Mouse (Mus musculus): ENCODE results near the gene Abtb2. TPM values are rescaled to one million over a fixed set of nuclear protein-coding genes. Genes with fewer than 3 reads are reported as not detected.

The Abtb2 gene
- polyA plus RNA-seq, 1 experiment from 2014 or later, result 12.8 TPM

DNA sequence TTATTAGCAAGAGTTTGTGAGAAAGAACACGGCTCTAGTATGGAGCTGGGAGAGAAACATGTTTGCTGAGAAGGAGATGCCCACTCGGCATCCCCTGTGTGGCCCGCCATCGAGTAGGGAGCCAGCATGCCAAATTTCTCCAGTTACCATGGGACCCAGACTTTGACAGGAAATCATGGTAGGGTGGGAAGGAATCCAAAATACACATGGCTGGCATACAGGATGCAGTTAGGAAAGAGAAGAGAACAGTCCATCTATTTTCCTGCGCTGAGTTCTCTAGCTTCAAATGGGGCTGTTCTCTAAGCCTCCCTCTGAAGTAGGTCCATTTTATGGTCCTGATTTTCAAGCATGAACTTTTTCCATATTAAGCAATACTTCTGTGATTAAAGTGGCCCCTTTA is 22.7 kb downstream of the Abtb2 start:
- H3K27ac ChIP-seq, result no peak overlapping the region
- WGBS, result 79% methylated on average over 5 of the region's 5 CpGs
- H3K4me2 ChIP-seq (replicated peaks), result no peak overlapping the region
- H3K36me3 ChIP-seq, result no peaks in the 10 kb centered on the region
- H3K4me1 ChIP-seq (replicated peaks), result peaks cover 16% of the 10 kb centered on the region
- no peak overlapping the region for H3K9ac ChIP-seq (replicated peaks)
- H3K27me3 ChIP-seq, result no peaks in the 10 kb centered on the region
- H3K4me3 ChIP-seq (replicated peaks), result no peak overlapping the region
- no peaks in the 10 kb centered on the region for H3K9me3 ChIP-seq
- ATAC-seq, result no peak

DNA sequence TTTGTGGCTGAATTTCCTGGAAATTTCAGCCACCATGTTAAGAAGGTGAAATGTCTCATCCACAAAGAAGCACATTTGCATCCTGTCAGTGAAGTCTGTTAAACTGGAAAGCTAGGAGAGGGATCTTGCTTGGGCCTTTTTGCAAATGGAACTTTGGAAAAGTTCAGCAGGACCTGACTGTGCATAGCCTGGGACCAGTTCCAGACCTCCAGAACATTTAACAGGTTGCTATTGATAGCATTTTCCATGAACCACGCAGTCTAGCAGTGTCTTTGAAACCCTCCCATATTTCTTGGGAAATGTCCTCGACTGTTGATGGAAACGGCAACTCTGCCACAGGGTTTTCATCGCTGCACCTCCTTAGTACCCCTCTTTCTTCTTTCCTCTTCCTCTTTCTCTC is 23.3 kb downstream of the Abtb2 start:
- no peak for ATAC-seq
- H3K9ac ChIP-seq (replicated peaks), result no peak overlapping the region
- H3K4me2 ChIP-seq (replicated peaks), result no peak overlapping the region
- no peaks in the 10 kb centered on the region for H3K36me3 ChIP-seq
- no peak overlapping the region for H3K27ac ChIP-seq
- peaks cover 18% of the 10 kb centered on the region for H3K4me1 ChIP-seq (replicated peaks)
- H3K9me3 ChIP-seq, result no peaks in the 10 kb centered on the region
- WGBS, result 97% methylated on average over 4 of the region's 4 CpGs
- H3K4me3 ChIP-seq (replicated peaks), result no peak overlapping the region
- no peaks in the 10 kb centered on the region for H3K27me3 ChIP-seq

DNA sequence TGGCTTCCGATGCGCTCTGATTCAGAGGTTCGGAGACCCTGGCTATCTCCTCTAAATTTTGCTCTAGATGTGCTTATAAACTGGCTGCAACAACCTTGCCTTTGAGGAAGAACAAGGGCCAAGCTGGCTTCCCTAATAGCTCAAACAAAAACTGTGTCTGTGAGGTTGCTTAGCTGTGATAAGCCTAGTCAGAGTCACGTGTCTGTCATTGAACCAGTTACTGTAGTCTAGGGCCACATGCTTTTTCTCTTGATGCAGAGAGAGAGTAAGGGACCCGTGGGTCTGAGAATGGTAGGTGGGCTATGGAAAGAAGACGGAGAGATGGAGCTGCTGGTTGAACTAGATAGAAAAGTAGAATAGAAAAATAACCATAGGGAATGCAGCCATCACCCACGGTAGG is 24.5 kb downstream of the Abtb2 start:
- H3K4me3 ChIP-seq (replicated peaks), result no peak overlapping the region
- H3K9me3 ChIP-seq, result no peaks in the 10 kb centered on the region
- no peak overlapping the region for H3K4me2 ChIP-seq (replicated peaks)
- H3K4me1 ChIP-seq (replicated peaks), result peaks cover 27% of the 10 kb centered on the region
- no peak overlapping the region for H3K9ac ChIP-seq (replicated peaks)
- no peaks in the 10 kb centered on the region for H3K36me3 ChIP-seq
- 90% methylated on average over 7 of the region's 7 CpGs for WGBS
- ATAC-seq, result no peak
- H3K27me3 ChIP-seq, result no peaks in the 10 kb centered on the region
- no peak overlapping the region for H3K27ac ChIP-seq

- peaks cover 27% of the 10 kb centered on the region for H3K4me1 ChIP-seq (replicated peaks)
- peak overlapping the region; percentile 59 for H3K27ac ChIP-seq
- no peaks in the 10 kb centered on the region for H3K27me3 ChIP-seq
- ATAC-seq, result peak; percentile 74
- peak overlapping the region; percentile 28; the same call in 1 of the 2 replicates for H3K9ac ChIP-seq (replicated peaks)
- 48% methylated on average over 9 of the region's 9 CpGs for WGBS
- no peaks in the 10 kb centered on the region for H3K36me3 ChIP-seq
- H3K4me2 ChIP-seq (replicated peaks), result no peak overlapping the region; the same call in 1 of the 2 replicates
- no peak overlapping the region for H3K4me3 ChIP-seq (replicated peaks)
- no peaks in the 10 kb centered on the region for H3K9me3 ChIP-seq
Observed at GRCm38 (mm10) chr2:103591742-103592590, 25.9 kb downstream of the Abtb2 start.

GRCm38 (mm10) chr2:103592591-103592929 is 26.4 kb downstream of the Abtb2 start:
- no peak overlapping the region for H3K4me2 ChIP-seq (replicated peaks)

GRCm38 (mm10) chr2:103594592-103595011 is 28.5 kb downstream of the Abtb2 start:
- WGBS, result 38% methylated on average over 6 of the region's 6 CpGs
- Histone ChIP-seq H3K27me3 (no peaks in the 10 kb centered on the region), H3K9ac (replicated peaks) (no peak overlapping the region), H3K4me1 (replicated peaks) (peaks cover 28% of the 10 kb centered on the region), H3K9me3 (no peaks in the 10 kb centered on the region), H3K4me2 (replicated peaks) (no peak overlapping the region), H3K4me3 (replicated peaks) (no peak overlapping the region), H3K36me3 (no peaks in the 10 kb centered on the region), H3K27ac (no peak overlapping the region)
- ATAC-seq, result no peak

More at GRCm38 (mm10) chr2:103592591-103592929, 26.4 kb downstream of the Abtb2 start:
- H3K27ac ChIP-seq, result peak overlapping the region; percentile 59
- 71% methylated on average over 3 of the region's 3 CpGs for WGBS
- no peaks in the 10 kb centered on the region for H3K9me3 ChIP-seq
- H3K27me3 ChIP-seq, result no peaks in the 10 kb centered on the region
- peaks cover 27% of the 10 kb centered on the region for H3K4me1 ChIP-seq (replicated peaks)
- 0 out of 2 replicates have a peak overlapping the region, but pooled peaks have one; percentile 28 for H3K9ac ChIP-seq (replicated peaks)
- ATAC-seq, result peak; percentile 56
- H3K4me3 ChIP-seq (replicated peaks), result no peak overlapping the region
- H3K36me3 ChIP-seq, result no peaks in the 10 kb centered on the region

- H3K27ac ChIP-seq, result no peak overlapping the region
- no peak overlapping the region for H3K4me3 ChIP-seq (replicated peaks)
- peaks cover 34% of the 10 kb centered on the region for H3K4me1 ChIP-seq (replicated peaks)
- WGBS, result 74% methylated on average over 5 of the region's 5 CpGs
- H3K4me2 ChIP-seq (replicated peaks), result no peak overlapping the region
- ATAC-seq, result no peak; the same call in 1 of the 2 replicates
- no peaks in the 10 kb centered on the region for H3K9me3 ChIP-seq
- H3K9ac ChIP-seq (replicated peaks), result no peak overlapping the region
- no peaks in the 10 kb centered on the region for H3K27me3 ChIP-seq
- no peaks in the 10 kb centered on the region for H3K36me3 ChIP-seq
Observed at GRCm38 (mm10) chr2:103595028-103595651, 29.0 kb downstream of the Abtb2 start.

- no peak for ATAC-seq
- WGBS, result 81% methylated on average over 1 of the region's 1 CpGs
- Histone ChIP-seq H3K4me3 (replicated peaks) (no peak overlapping the region), H3K27ac (no peak overlapping the region), H3K4me2 (replicated peaks) (no peak overlapping the region), H3K27me3 (no peaks in the 10 kb centered on the region), H3K36me3 (no peaks in the 10 kb centered on the region), H3K9ac (replicated peaks) (no peak overlapping the region), H3K9me3 (no peaks in the 10 kb centered on the region), H3K4me1 (replicated peaks) (peaks cover 36% of the 10 kb centered on the region)
Observed at GRCm38 (mm10) chr2:103599296-103599695, 33.2 kb downstream of the Abtb2 start.

- no peaks in the 10 kb centered on the region for H3K27me3 ChIP-seq
- H3K4me1 ChIP-seq (replicated peaks), result peaks cover 26% of the 10 kb centered on the region
- WGBS, result 23% methylated on average over 8 of the region's 8 CpGs
- no peak overlapping the region for H3K4me3 ChIP-seq (replicated peaks)
- H3K9ac ChIP-seq (replicated peaks), result no peak overlapping the region
- H3K4me2 ChIP-seq (replicated peaks), result 0 out of 2 replicates have a peak overlapping the region, but pooled peaks have one; percentile 7
- ATAC-seq, result peak; percentile 79
- no peaks in the 10 kb centered on the region for H3K36me3 ChIP-seq
- no peaks in the 10 kb centered on the region for H3K9me3 ChIP-seq
- peak overlapping the region; percentile 49 for H3K27ac ChIP-seq
Observed at GRCm38 (mm10) chr2:103600165-103600891, 34.2 kb downstream of the Abtb2 start.

DNA sequence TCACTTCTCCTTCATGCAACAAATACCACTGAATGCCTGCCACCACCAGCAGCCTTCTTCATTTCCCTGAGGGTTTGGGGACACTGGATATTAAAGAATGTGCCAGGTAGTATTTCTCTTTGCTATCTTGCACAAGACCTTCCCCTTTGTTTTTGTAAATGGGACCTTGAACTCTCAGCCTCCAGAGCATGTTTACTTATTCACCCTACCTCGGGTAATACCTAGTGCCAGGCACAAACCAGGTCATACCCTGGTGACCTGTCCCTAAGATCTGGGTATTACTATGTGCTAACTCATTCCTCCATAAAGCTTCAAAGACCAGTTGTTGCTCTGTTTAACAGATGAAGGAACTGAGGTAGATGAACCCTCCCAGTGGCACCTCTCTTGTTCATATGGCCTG is 35.0 kb downstream of the Abtb2 start:
- no peak overlapping the region for H3K4me2 ChIP-seq (replicated peaks)
- no peaks in the 10 kb centered on the region for H3K9me3 ChIP-seq
- no peak overlapping the region for H3K27ac ChIP-seq
- no peak for ATAC-seq
- H3K4me1 ChIP-seq (replicated peaks), result peaks cover 26% of the 10 kb centered on the region
- 65% methylated on average over 1 of the region's 1 CpGs for WGBS
- H3K36me3 ChIP-seq, result no peaks in the 10 kb centered on the region
- no peak overlapping the region for H3K9ac ChIP-seq (replicated peaks)
- H3K4me3 ChIP-seq (replicated peaks), result no peak overlapping the region
- H3K27me3 ChIP-seq, result no peaks in the 10 kb centered on the region

DNA sequence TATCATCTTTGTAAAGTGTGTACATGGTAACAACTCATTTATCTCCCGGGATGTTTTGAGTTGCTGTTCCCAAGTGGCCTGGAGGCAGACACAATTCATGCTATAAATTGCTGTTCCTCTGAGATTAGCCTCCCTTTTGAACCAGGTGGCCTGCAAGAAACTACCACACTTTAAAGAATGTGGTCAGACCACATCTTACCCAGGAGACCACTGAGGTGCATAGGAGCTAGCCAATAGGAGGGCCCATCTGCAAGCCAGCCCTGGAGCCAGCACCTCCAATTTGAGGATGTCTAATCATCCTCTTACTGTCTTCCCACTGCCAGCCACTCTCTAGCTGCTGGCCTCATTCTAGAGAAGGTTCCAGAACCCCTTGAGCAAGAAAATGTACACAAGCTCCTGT is 35.4 kb downstream of the Abtb2 start:
- no peak for ATAC-seq
- Histone ChIP-seq H3K4me2 (replicated peaks) (no peak overlapping the region), H3K27ac (no peak overlapping the region), H3K4me3 (replicated peaks) (no peak overlapping the region), H3K9ac (replicated peaks) (no peak overlapping the region), H3K9me3 (no peaks in the 10 kb centered on the region), H3K36me3 (no peaks in the 10 kb centered on the region), H3K4me1 (replicated peaks) (peaks cover 26% of the 10 kb centered on the region), H3K27me3 (no peaks in the 10 kb centered on the region)
- 94% methylated on average over 1 of the region's 1 CpGs for WGBS

DNA sequence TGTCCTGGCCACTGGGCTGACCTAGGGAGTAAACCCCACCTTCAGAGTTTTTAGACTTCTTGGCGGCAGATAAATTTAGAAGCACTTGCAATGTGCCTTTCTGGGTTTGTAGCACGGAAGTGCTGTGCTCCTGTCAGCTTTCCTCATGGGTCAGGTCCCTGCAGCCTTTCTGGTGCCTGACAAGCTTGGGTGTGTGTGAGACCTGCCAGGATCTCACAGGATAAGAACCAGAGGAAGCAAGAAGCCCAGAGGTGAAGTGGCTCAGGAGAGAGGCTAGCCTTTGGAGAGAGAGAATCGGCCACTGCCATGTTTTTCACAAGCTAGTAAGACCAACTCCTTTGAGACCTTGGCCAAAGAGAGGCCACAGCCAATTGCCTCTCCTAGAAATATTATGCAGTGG is 37.1 kb downstream of the Abtb2 start:
- no peaks in the 10 kb centered on the region for H3K36me3 ChIP-seq
- no peak overlapping the region for H3K27ac ChIP-seq
- no peak overlapping the region for H3K4me2 ChIP-seq (replicated peaks)
- H3K9ac ChIP-seq (replicated peaks), result no peak overlapping the region
- 93% methylated on average over 3 of the region's 3 CpGs for WGBS
- no peak for ATAC-seq
- no peaks in the 10 kb centered on the region for H3K9me3 ChIP-seq
- peaks cover 26% of the 10 kb centered on the region for H3K4me1 ChIP-seq (replicated peaks)
- no peaks in the 10 kb centered on the region for H3K27me3 ChIP-seq
- no peak overlapping the region for H3K4me3 ChIP-seq (replicated peaks)
